Mouse (Mus musculus) lung, embryonic 14.5 days (tissue): ENCODE results near the gene Cmpk2. TPM values are rescaled to one million over a fixed set of nuclear protein-coding genes. Genes with fewer than 3 reads are reported as not detected.

ENCODE experiments used
- ATAC-seq: fragments of 200-750 bp; cut with Nextera tagmentation; 2 replicates; pipeline ENCODE4 v1.8.0; 2017; ENCODE audit warnings: mild to moderate bottlenecking, moderate TSS enrichment, moderate library complexity; ENCODE audit not compliant: insufficient read depth
- DNase-seq: peaks from one replicate; pipeline ENCODE4 v3.0.0-alpha.2; 2015
- H3K27ac ChIP-seq: fragments of 300-500 bp; sonication (generic); 2 replicates; pipeline ENCODE4 v1.5.1; 2014; ENCODE audit warnings: low read depth, mild to moderate bottlenecking, moderate library complexity
- H3K27me3 ChIP-seq: fragments of 300-500 bp; sonication (generic); 2 replicates; pipeline ENCODE4 v1.6.1; 2014; ENCODE audit warnings: low read length, control low read depth; ENCODE audit not compliant: insufficient read depth
- H3K36me3 ChIP-seq: fragments of 300-500 bp; sonication (generic); 2 replicates; pipeline ENCODE4 v1.6.1; 2014; ENCODE audit warnings: control low read depth; ENCODE audit not compliant: insufficient read depth
- H3K4me1 ChIP-seq: fragments of 300-500 bp; sonication (generic); 2 replicates; pipeline ENCODE4 v1.6.1; 2014; ENCODE audit warnings: antibody characterized with exemption, control low read depth; ENCODE audit not compliant: insufficient read depth
- H3K4me2 ChIP-seq: fragments of 300-500 bp; sonication (generic); 2 replicates; pipeline ENCODE4 v1.6.1; 2014; ENCODE audit warnings: mild to moderate bottlenecking
- H3K4me3 ChIP-seq: fragments of 300-500 bp; sonication (generic); 2 replicates; pipeline ENCODE4 v1.5.1; 2014; ENCODE audit warnings: low read depth, low read length
- H3K9ac ChIP-seq: fragments of 300-500 bp; sonication (generic); 2 replicates; pipeline ENCODE4 v1.6.1; 2014
- H3K9me3 ChIP-seq: fragments of 300-500 bp; sonication (generic); 2 replicates; pipeline ENCODE4 v1.6.1; 2016; ENCODE audit warnings: low read depth, low read length, control low read depth
- CTCF ChIP-seq: IDR thresholded peaks from 2 replicates; pipeline ENCODE4 v1.5.1; 2016; ENCODE audit warnings: antibody characterized with exemption, low read depth
- WGBS: fragments of 180-500 bp; shearing (Covaris S2); extraction: QIAGEN DNeasy Blood & Tissue Kit; methylation state at CpG from one replicate; pipeline ENCODE4 v1.1.7; 2014; 5-methylcytosine and 5-hydroxymethylcytosine counted together
- polyA plus RNA-seq: library from polyadenylated mRNA; unstranded; fragments of >200 nt; fragmentation: Nextera tagmentation; extraction: Ambion mirVana; gene quantifications from 2 replicates; pipeline ENCODE4 v1.2.1, GENCODE M21; 2014

Gene Cmpk2
- polyA plus RNA-seq, 1 experiment from 2014 or later: 5.8 TPM

DNA sequence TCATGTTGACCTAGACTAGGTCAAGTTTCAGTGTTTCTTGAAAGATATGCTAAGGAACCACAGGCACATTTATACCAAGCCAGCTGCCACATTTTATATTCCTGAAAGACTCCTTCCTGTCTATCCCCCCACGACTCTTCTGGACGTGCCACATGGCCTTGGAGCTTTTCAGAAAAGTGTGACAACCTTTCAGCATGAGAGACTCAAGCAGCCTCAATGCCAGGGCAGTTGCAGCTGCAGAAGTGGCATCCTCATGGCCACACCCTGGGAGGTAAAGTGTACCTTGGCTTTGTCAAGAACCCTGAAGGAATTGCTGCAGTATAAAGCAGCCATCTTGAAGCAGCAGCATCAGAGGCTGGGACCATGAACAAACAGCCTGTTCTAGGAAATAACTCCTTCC is 24.5 kb upstream of the Cmpk2 start:
- WGBS: 77% methylated on average over 2 of the region's 2 CpGs
- no peak for ATAC-seq
- no peaks in the 10 kb centered on the region for H3K4me1 ChIP-seq
- H3K27me3 ChIP-seq: no peaks in the 10 kb centered on the region
- no peak overlapping the region for H3K4me3 ChIP-seq
- no peak overlapping the region for H3K4me2 ChIP-seq
- no peak overlapping the region for H3K9ac ChIP-seq
- no peak for DNase-seq
- no peaks in the 10 kb centered on the region for H3K36me3 ChIP-seq
- no peak overlapping the region for H3K27ac ChIP-seq
- H3K9me3 ChIP-seq: no peaks in the 10 kb centered on the region
- TF ChIP-seq CTCF: no peak

DNA sequence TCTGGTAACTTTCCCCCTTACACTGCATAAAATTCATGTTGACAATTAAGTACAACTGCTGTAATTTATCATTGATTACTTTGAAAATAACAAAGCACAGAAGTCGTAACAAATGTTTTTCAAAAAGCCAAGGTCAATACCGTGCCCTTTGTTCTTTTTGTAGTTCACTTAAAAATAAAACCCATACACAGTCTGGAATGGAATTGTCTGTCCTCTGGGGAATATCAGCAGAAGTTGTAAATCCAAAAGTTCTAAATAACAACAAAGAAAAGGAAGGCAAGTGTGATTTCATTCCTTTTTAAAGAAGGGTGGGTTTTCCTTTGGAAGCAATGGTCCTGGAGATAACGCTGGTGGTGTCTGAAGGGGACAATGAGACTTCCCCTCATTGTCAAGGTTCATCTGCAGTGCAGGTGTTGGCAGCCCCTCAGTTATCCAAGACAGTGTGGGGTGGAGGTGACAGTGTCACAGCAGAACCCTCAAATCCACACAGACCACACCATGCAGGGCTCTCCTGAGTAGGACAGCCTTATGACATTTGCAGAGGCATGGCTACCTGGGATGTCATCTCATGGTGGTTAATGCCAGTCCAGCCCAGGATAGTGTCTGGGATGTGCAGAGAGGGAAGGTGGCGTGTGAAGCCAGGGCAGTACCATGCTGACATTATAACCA is 22.5 kb upstream of the Cmpk2 start:
- Histone ChIP-seq H3K27ac (no peak overlapping the region), H3K36me3 (no peaks in the 10 kb centered on the region), H3K9ac (no peak overlapping the region), H3K4me2 (no peak overlapping the region), H3K4me3 (no peak overlapping the region), H3K27me3 (no peaks in the 10 kb centered on the region), H3K4me1 (no peaks in the 10 kb centered on the region), H3K9me3 (no peaks in the 10 kb centered on the region)
- TF ChIP-seq CTCF: no peak
- DNase-seq (no peak), ATAC-seq (no peak)
- WGBS: 76% methylated on average over 4 of the region's 4 CpGs

DNA sequence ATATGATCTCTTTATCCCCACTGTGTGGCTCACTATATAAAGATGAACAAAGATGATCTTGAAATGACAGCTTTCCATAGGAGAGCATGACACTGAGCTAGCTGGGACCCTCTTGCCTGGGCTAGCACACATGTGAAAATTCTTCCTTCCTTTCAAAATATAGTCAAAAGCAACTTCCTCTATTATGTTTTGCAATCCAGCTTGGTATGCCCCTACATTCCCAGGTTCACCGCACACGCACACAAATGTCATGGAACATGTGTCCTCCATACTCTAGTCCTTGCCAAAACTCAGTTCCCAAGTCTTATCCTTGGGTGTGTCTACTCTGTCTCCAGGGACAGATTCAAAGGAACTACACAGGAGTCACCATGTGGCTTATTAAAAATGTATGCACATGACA is 19.5 kb upstream of the Cmpk2 start:
- no peaks in the 10 kb centered on the region for H3K9me3 ChIP-seq
- no peak overlapping the region for H3K9ac ChIP-seq
- no peak overlapping the region for H3K4me2 ChIP-seq
- no peaks in the 10 kb centered on the region for H3K36me3 ChIP-seq
- WGBS: 99% methylated on average over 2 of the region's 2 CpGs
- no peaks in the 10 kb centered on the region for H3K27me3 ChIP-seq
- TF ChIP-seq CTCF: no peak
- H3K4me3 ChIP-seq: no peak overlapping the region
- H3K4me1 ChIP-seq: no peaks in the 10 kb centered on the region
- H3K27ac ChIP-seq: no peak overlapping the region
- ATAC-seq (no peak), DNase-seq (no peak)

DNA sequence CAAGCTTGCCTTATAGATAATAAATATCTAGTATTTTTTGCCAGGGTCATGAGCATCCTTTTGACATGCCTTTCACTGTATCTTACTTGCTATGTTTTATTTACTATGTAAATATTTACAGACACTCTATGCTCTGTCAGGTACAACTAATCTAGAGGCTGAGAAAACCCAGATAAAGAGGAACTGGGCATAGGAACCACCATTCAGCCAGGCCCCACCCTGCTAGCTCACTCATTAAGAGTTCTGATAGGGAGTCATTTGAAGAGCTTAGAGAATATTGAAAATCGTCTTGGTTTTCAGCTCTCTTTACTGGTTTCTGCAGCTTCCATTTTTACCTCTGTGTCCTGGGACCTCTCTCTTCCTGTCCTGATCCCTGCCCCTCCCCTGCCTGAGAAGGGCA is 17.9 kb upstream of the Cmpk2 start:
- Histone ChIP-seq H3K4me2 (no peak overlapping the region), H3K27ac (no peak overlapping the region), H3K9me3 (no peaks in the 10 kb centered on the region), H3K9ac (no peak overlapping the region), H3K4me1 (peaks cover 4% of the 10 kb centered on the region; the same call in 1 of the 2 replicates), H3K36me3 (no peaks in the 10 kb centered on the region), H3K27me3 (no peaks in the 10 kb centered on the region), H3K4me3 (no peak overlapping the region)
- WGBS: 26% methylated on average over 1 of the region's 1 CpGs
- ATAC-seq (no peak), DNase-seq (no peak)
- TF ChIP-seq CTCF: no peak

- TF ChIP-seq CTCF: no peak
- H3K9me3 ChIP-seq: no peaks in the 10 kb centered on the region
- H3K4me3 ChIP-seq: no peak overlapping the region
- H3K36me3 ChIP-seq: no peaks in the 10 kb centered on the region
- WGBS: 41% methylated on average over 4 of the region's 4 CpGs
- peaks cover 7% of the 10 kb centered on the region; the same call in 1 of the 2 replicates for H3K4me1 ChIP-seq
- H3K9ac ChIP-seq: no peak overlapping the region
- no peak overlapping the region for H3K4me2 ChIP-seq
- no peak overlapping the region for H3K27ac ChIP-seq
- no peaks in the 10 kb centered on the region for H3K27me3 ChIP-seq
- no peak for ATAC-seq
- DNase-seq: no peak
These were observed 16.1 kb upstream of the Cmpk2 start for GRCm38 (mm10) chr12:26452951-26453350.

DNA sequence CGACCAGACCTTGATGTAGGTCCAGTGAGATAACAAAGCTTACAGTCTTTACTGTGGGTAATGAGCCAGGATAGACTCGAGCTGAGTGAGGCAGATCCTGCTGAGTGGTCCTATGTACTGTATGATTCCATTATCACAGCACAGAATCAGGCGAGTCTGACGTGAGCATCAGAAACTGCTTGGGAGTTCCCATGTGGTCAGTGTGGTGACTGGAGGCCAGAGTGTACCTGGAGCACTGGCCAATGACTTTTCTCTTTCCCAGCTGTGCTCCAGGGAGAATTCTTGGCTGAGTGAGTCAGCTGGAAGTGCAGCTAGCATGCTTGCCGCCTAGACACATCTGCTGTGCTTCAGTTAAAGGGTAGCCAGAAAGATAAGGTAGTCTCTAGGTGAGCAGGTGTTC is 14.3 kb upstream of the Cmpk2 start:
- no peaks in the 10 kb centered on the region for H3K9me3 ChIP-seq
- no peak for TF ChIP-seq CTCF
- no peak overlapping the region for H3K27ac ChIP-seq
- no peak overlapping the region for H3K9ac ChIP-seq
- H3K27me3 ChIP-seq: no peaks in the 10 kb centered on the region
- no peak for DNase-seq
- H3K36me3 ChIP-seq: no peaks in the 10 kb centered on the region
- H3K4me2 ChIP-seq: no peak overlapping the region
- H3K4me3 ChIP-seq: no peak overlapping the region
- peaks cover 7% of the 10 kb centered on the region; the same call in 1 of the 2 replicates for H3K4me1 ChIP-seq
- no peak for ATAC-seq
- 43% methylated on average over 5 of the region's 5 CpGs for WGBS

DNA sequence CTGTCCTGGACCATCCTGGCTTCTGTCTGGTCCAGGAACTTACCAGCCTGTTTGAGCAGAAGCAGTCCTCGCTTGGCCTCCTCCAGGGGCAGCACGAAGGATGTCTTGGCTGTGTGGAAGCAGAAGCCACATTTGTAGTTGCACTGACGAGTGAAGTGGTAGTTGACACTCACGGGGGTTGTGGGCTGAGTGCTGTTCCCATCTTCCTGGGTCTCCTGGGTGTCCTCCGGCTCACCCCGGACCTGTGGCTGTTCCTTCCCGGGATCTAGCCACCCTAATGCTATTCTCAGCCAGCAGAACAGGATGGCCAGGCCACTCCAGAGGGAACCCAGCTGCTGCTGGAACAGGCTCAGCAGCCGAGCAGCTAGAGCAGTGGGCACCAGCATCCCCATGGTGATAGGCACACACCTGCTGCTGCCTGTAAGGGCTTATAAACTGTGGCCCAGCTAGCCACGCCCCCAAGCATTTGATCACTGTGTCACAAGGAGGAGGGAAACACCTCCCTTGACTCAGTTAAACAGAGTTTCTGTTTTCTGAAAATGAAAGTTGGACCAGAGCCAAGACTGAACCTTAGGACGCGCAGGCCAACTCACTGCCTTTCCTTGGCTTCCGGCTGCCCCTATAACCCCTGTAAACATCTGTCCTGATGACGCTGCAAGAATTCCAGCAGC is 12.8 kb upstream of the Cmpk2 start, which contains the start of gene Rsad2:
TSS of gene Rsad2 (minus strand) at position 425 of the 671 bp plus-strand sequence.
- no peaks in the 10 kb centered on the region for H3K36me3 ChIP-seq
- peak; percentile 85 for DNase-seq
- peaks cover 7% of the 10 kb centered on the region; the same call in 1 of the 2 replicates for H3K4me1 ChIP-seq
- peak; percentile 92 for ATAC-seq
- H3K4me2 ChIP-seq: peak within 1 kb of the TSS; percentile 46
- no peak within 1 kb of the TSS for H3K27ac ChIP-seq
- no peak for TF ChIP-seq CTCF
- H3K4me3 ChIP-seq: no peak within 1 kb of the TSS
- no peak within 1 kb of the TSS for H3K9ac ChIP-seq
- no peaks in the 10 kb centered on the region for H3K9me3 ChIP-seq
- H3K27me3 ChIP-seq: no peaks in the 10 kb centered on the region
- WGBS: 22% methylated on average over 13 of the region's 13 CpGs
